Mouse (Mus musculus): Measurements from ENCODE around the gene Tspo. TPM values are rescaled to one million over a fixed set of nuclear protein-coding genes. Genes with fewer than 3 reads are reported as not detected.

Tspo gene
- total RNA-seq, 2 experiments from 2014 or later, result 7.9 to 10.6 TPM

Small RNA genes within 50 kb of the gene (microRNA-seq; reads per million reads assigned to microRNA genes)
- gene Gm24575, result 0 reads per million in 2 experiments

Other genes starting within 250 kb of the Tspo start
- 10 to 100 TPM; 21.6 to 23.0 TPM for gene Arfgap3, start 213.3 kb upstream of the Tspo start, total RNA-seq (2021)
- 100 to 1,000 TPM; 105 to 116 TPM for gene Pacsin2, start 99.0 kb upstream of the Tspo start, total RNA-seq (2021)
- 10 to 100 TPM; 53.3 to 53.9 TPM for gene Ttll1, start 52.7 kb upstream of the Tspo start, total RNA-seq (2021)
- not detected for gene Bik, start 36.7 kb upstream of the Tspo start, total RNA-seq (2021)
- 10 to 100 TPM; 17.9 to 26.0 TPM for gene Mcat, start 195 bp downstream of the Tspo start, total RNA-seq (2021)
- 10 to 100 TPM; 11.2 to 12.4 TPM for gene Ttll12, start 31.6 kb downstream of the Tspo start, total RNA-seq (2021)
- gene Scube1, start 161.4 kb downstream of the Tspo start, total RNA-seq (2021), result 10 to 100 TPM; 51.8 to 67.1 TPM
- gene Mpped1, start 215.9 kb downstream of the Tspo start, total RNA-seq (2021), result 100 to 1,000 TPM; 206 to 213 TPM